9 mouse cellular contexts compared by ENCODE assay signal in the genomic region with DNA sequence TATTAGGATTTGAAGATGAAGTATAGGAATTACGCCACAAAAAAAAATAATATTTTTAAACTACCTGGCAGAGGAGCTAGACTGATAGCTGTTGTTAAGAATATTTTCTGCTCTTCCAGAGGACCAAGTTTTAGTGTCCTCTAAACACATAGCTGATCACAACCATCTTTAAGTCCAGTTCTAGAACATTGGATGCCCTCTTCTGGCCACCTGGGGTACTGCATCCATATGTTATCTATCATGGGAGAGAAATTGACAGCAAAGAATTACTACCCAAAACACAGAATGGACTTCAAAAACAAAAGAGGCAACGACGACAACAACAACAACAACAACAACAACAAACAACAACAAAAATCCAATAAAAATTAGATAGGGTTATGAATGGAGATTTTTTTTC.
DNase-seq lines count a peak whose midpoint lies in the region; ATAC-seq and TF ChIP-seq lines count a peak whose summit lies in the region.
"Had no signal": no experiment of that assay in that cellular context is flagged by ENCODE, and none has a peak within 500 bp of the region (broad histone marks: within the 10 kb centered on the region; RNA-seq: fewer than 3 reads in every experiment).

No protein-coding gene starts in this region.

- no peak overlapping the region for H3K4me3 ChIP-seq in liver, embryonic 12.5 days
- no peak overlapping the region for H3K4me3 ChIP-seq in G1E (ENCODE audit: low read depth, low read length)

- intact Hi-C loops in gastrocnemius, postnatal 14 days (cut with DNase I; ENCODE audit: low total_unique reads), result no loop called here

- TF ChIP-seq CTCF in G1E (IDR thresholded peaks at IDR 0.05; ENCODE audit: low read depth, low read length), result peak; percentile 35; the same call in 1 of the 2 replicates

- no peak overlapping the region for H3K27ac ChIP-seq in liver, embryonic 12.5 days
- H3K27ac ChIP-seq: macrophage had no signal

- H3K36me3 ChIP-seq in liver, embryonic 12.5 days, result no peaks in the 10 kb centered on the region
- H3K36me3 ChIP-seq in G1E (replicated peaks), result no peaks in the 10 kb centered on the region

- DNase-seq in liver (peak; percentile 43), G1E (ENCODE audit: low spot score) (no peak)
- peak; percentile 11 for DNase-seq in c-Kit-positive CD71-positive TER-119-negative erythroid progenitor cells, embryonic 14.5 days (ENCODE audit: low read depth)
- peak; percentile 20 for DNase-seq in gastrocnemius, postnatal 14 days
- DNase-seq in left cerebral cortex, adult 11 months (ENCODE audit: low spot score), result peak; percentile 26
- DNase-seq in retina, embryonic 14.5 days (ENCODE audit: low spot score), result peak; percentile 53

- 30% methylated on average over 3 of the region's 3 CpGs for WGBS in liver, embryonic 12.5 days (ENCODE audit: insufficient replicate concordance)

- no peaks in the 10 kb centered on the region for H3K9me3 ChIP-seq in liver, embryonic 12.5 days (replicated peaks)
- no peaks in the 10 kb centered on the region for H3K9me3 ChIP-seq in G1E (replicated peaks)

- no peaks in the 10 kb centered on the region for H3K27me3 ChIP-seq in liver, embryonic 12.5 days (replicated peaks)
- no peaks in the 10 kb centered on the region for H3K27me3 ChIP-seq in G1E (ENCODE audit: insufficient read depth, low read length)

- ATAC-seq in liver, embryonic 12.5 days, result no peak
- ATAC-seq in G1E (ENCODE audit: extremely low read depth, insufficient number of reproducible peaks, low FRiP score, poor library complexity, severe bottlenecking), result peak; percentile 40; the same call in 1 of the 2 replicates
- no peak for ATAC-seq in erythroblast, adult 5-6 weeks (replicated peaks; ENCODE audit: low FRiP score, poor library complexity, severe bottlenecking)

- H3K4me2 ChIP-seq in liver, embryonic 12.5 days, result no peak overlapping the region

- H3K9ac ChIP-seq in liver, embryonic 12.5 days, result no peak overlapping the region

- no peaks in the 10 kb centered on the region for H3K4me1 ChIP-seq in liver, embryonic 12.5 days
- H3K4me1 ChIP-seq in G1E (ENCODE audit: insufficient read depth, low read depth, low read length), result no peaks in the 10 kb centered on the region
